Mouse (Mus musculus) CD4-positive helper T cell, adult 2 months (primary cell): Measurements from ENCODE around the gene Armc2.

ENCODE experiments used
- DNase-seq: peaks from one replicate; pipeline ENCODE4 v3.0.0-alpha.2; 2012; ENCODE audit warnings: low read depth, missing footprints, low spot score

The Armc2 gene

GRCm38 (mm10) chr10:42021536-42021935 lies 3.3 kb upstream of the Armc2 start:
- no peak for DNase-seq

- DNase-seq = no peak
Observed at GRCm38 (mm10) chr10:42014086-42014485, 4.2 kb downstream of the Armc2 start.

GRCm38 (mm10) chr10:42010761-42011435 lies 7.3 kb downstream of the Armc2 start:
- no peak for DNase-seq

- DNase-seq = no peak
Observed at GRCm38 (mm10) chr10:42005259-42005658, 13.0 kb downstream of the Armc2 start.

- DNase-seq = no peak
Observed at GRCm38 (mm10) chr10:42004690-42005089, 13.6 kb downstream of the Armc2 start.

GRCm38 (mm10) chr10:42004056-42004455 lies 14.2 kb downstream of the Armc2 start:
- no peak for DNase-seq

DNA sequence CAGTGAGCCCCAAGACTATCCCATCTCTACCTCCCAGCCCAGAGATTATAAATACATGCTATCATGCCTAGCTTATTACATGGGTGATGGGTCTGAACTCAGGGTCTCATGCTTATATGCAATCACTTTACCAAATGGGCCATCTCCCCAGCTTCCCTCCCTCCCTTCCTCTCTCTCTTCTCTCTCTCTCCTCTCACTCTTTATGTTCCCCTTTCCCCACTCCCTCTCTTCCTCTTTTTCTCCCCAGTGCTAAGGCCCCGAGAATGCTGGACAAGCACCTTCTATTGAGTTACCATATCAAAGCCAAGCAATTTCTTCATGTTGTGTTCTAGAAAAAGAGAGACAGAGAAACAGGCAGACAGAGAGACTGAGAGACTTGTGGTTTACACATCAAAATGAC lies 14.7 kb downstream of the Armc2 start:
- DNase-seq = no peak

GRCm38 (mm10) chr10:42002436-42002835 lies 15.8 kb downstream of the Armc2 start:
- DNase-seq = no peak

DNA sequence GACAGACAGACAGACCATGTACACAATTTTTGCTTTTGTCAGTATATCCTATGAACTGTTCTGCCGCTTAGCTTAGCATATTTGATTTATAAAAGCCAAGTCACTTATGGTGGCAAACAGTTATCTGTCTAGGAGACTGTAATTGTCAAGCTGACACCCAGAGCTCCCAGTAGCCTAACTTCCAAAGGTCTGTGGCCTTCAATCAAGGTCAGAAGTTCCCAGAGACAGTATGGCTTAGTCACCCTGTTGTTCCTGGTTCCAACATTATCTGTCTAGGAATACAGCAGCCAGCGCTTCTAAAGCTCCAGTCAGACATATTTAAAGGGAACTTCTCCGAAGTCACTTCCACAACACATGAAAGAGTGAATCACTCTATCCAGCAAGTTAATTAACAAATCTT lies 17.0 kb downstream of the Armc2 start:
- DNase-seq = no peak

DNA sequence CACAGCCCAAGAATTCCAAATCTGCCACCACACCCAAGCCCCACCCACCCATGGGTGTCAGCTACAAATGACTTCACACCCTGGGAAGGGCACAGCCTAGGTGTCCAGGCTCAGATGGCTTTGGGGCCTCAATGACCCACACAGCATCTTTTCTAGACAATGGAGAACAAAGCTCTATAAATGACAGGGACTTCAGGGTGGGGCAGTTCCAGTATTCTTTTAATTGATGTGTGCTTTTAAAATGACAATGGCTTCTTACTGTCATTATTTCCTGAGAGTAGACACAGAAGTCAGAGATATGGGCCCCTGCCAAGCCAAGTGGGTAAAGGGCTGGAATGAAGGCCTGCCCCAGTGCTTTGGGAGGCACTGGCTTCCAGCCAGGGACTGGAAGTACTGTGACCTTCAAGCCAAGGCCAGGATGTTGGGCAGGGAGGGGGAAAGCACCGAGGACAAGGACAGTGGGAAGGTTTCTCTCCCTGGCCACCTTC lies 20.5 kb downstream of the Armc2 start:
- DNase-seq = no peak

DNA sequence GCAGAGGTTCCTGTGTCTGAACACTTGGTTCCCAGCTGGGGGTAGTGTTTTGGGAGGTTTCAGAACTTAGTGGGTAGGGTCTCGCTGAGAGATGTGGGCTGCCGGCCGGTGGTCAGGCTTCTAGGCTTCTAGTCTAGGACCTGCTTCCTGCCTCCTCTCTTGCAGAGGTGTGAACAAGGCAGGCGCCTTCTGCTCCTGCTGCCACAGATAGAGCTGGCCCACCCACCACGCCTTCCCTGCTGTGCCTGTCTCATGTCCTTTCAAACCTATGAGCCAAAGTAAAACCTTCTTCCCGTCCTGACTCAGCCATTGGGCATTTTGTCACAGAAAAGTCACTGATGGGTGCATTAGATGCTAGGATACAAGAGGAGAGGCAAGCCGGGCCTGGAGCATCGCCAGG lies 22.1 kb downstream of the Armc2 start:
- no peak for DNase-seq

DNA sequence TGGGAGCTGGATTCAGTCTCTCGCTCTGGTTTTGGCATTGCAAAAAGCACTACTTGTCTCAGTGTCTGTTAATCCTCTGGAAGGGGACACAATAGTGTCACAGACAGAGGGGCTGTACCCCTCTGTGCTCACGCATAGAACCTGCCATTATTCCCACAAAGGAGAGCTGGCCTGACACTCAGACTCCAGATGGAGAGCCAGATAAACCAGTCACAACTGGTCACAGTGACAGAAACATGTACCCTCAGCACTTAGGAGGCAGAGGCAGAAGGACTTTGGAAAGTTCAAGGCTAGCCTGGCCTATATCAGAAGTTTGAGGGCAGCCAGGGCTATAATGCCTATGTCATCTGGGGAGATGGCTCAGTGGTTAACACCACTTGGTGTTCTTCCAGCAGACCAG lies 23.2 kb downstream of the Armc2 start:
- DNase-seq = no peak

DNA sequence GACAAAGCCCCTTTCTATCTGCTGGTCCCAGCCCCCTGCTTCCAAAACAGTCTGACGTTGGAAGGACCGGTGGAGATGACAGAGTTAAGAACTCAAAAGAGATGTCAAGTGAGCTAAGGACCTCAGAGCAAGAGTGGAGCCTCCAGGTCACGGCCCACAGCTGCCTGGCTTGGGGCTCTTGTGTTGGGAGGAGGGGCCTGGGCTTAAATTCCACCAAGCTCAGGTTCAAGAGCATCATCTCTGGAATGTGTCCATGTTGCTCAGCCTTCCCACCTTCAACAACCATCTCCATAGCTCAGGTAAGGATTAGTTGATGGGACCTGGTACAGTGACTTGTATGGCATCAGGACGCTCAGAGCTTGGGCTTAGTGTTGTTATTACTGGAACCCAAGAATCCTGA lies 23.7 kb downstream of the Armc2 start:
- no peak for DNase-seq

DNA sequence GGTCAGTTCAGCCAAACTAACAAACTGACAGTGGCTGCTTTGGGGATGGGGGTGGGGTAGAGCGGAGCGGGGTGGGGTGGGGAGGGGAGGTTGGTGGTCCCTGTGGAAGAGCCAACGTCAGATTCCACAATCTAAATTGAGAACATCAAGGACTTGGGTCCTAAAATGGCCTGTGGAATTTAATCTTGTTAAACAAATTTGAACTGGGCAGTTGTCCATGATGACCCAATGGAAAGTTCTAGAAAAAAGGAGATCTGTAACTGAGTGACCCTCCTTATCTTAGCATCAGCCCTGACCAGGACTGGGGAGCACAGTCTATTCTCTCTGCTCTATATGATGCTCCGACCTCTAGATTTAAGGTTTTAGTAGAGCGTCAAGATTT lies 26.2 kb downstream of the Armc2 start:
- DNase-seq = no peak

- DNase-seq = no peak
Observed at GRCm38 (mm10) chr10:41991364-41992058, 26.7 kb downstream of the Armc2 start.

DNA sequence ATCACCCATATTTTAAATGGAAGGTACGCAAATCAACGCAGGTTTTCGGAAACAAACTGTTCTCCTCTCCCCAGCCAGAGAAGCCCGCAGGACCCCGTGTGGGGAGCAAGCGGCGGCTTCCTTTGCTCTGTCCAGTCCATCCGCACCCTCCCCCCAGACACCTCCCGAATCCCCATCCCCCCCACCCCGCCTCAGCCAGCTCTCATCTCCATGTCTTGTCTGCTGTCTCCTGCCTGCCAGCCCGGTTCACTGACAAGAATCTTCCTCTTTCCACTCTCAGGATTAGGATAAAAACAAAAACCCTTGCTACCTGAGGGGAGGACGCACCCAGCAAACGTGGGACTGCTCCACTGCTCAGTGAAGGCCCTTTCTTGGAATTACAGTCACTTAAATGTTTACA lies 27.3 kb downstream of the Armc2 start:
- DNase-seq = no peak

- DNase-seq = no peak
Observed at GRCm38 (mm10) chr10:41988930-41989329, 29.3 kb downstream of the Armc2 start.

DNA sequence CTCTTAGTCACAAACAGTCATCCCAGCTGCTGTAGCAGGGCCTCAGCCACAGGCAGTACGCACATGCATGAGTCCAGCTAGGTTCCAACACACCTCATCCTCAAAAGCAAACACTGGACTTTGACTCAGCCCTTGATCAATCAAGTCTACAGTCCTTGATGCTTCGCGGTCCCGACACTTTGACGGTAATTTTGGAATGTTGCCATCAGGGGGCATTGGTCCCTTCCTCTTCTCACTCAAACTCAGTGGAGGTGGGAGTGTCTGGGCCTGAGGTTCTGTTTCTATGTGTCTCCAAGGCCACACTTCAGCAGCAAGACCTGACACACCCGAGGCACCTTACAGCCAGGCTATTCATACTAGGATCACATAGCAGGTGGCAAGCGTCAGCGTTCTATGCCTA lies 32.1 kb downstream of the Armc2 start:
- no peak for DNase-seq

DNA sequence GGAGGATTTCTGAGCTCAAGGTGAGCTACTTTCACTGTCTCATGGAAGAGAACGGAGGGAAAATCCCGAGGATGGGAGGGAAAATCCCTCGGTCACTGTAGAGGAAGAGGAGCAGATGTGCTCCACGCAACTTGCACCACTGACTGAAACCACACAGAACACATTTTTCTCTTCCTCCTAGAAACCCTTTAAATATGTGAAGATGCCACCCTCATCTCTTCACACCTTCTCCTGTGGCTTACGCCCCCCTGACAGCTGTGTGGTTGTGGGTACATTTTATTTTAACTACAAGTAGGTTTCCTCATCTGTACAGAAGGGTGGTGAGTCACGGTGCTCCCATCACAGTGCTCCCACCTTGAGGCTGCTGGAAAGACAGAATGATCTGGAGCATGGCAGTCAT lies 34.0 kb downstream of the Armc2 start:
- peak; percentile 26 for DNase-seq

DNA sequence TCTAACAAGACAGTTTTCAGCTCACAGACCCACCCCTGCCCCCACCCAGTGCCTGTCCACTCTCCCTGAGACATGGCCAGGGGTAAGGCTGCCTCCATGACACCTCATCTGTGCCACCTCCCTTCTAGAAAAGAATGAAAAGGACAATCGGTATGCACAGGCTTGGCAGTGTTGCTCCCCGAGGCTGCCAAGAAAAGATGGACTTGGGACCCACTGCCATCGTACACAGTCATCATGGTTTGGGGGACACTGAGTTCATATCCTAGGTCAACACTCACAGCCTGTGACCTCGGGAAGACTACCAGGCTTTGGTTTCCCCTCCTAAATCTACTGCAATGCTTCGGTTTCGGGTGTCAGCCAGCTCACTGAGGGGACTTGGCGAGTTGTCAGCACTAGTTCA lies 35.4 kb downstream of the Armc2 start:
- DNase-seq = no peak

- peak; percentile 46 for DNase-seq
Observed at GRCm38 (mm10) chr10:41980772-41981383, 37.4 kb downstream of the Armc2 start.

DNA sequence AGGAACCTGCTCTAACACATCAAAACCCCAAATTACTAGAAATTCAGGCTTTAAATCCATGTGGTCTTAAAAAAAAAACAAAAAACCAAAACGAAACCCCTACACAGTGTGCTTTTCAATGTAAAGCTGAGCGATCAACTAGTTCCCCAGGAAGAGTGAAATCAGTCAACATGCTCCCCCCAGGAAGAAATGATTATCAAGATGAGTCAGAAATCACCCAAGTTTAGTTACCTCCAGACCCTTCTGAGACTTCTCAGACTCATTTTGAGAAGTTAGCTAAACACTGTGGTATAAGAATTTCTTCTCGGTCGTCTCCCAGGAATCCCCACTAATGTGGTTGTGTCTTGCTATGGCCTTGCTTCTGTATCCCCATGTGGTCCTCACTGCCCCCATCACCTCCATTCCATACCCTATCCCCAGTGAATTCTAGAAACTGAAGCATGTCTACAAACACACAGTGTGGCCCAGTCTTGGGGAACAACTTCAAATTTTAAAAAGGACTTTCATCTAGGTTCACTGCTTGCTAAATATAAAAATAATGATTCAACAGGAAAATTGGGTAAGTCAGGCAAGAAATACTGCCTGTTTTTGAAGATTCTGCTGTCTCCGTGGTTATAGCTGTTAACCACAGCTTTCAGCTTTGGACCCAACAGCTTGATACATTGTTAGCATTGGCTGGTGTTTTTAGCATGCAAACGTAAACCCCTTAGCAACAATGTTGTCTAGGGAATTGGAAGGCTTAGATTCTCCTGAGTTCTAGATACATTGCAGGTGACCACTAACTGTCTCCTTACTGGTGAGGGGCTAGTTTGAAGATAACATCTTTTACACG lies 39.6 kb downstream of the Armc2 start:
- peak; percentile 34 for DNase-seq
